Mouse (Mus musculus) hindbrain, postnatal 0 days (tissue): ENCODE measurements at regions not wholly inside any gene's neighbourhood (a gene's known extent, or its start where the extent isn't known, plus 50 kb on each side); places are given as distances from the start of the nearest gene placed in this dataset.

ENCODE experiments used
- ATAC-seq: fragments of 200-750 bp; cut with Nextera tagmentation; 2 replicates; pipeline ENCODE4 v1.8.0; 2017; ENCODE audit warnings: mild to moderate bottlenecking, moderate TSS enrichment, moderate library complexity
- DNase-seq: peaks from one replicate; pipeline ENCODE4 v3.0.0-alpha.2; 2015; ENCODE audit warnings: low spot score
- H3K27ac ChIP-seq: fragments of 300-500 bp; sonication (generic); 2 replicates; pipeline ENCODE4 v1.5.1; 2014; ENCODE audit warnings: mild to moderate bottlenecking
- H3K27me3 ChIP-seq: fragments of 300-500 bp; sonication (generic); 2 replicates; pipeline ENCODE4 v1.6.1; 2014; ENCODE audit warnings: low read length, mixed read lengths; ENCODE audit not compliant: insufficient read depth
- H3K36me3 ChIP-seq: fragments of 300-500 bp; sonication (generic); 2 replicates; pipeline ENCODE4 v1.6.1; 2014; ENCODE audit warnings: low read length, mixed read lengths; ENCODE audit not compliant: insufficient read depth
- H3K4me1 ChIP-seq: fragments of 300-500 bp; sonication (generic); 2 replicates; pipeline ENCODE4 v1.6.1; 2014; ENCODE audit warnings: antibody characterized with exemption, low read length, mixed read lengths; ENCODE audit not compliant: insufficient read depth
- H3K4me2 ChIP-seq: fragments of 300-500 bp; sonication (generic); 2 replicates; pipeline ENCODE4 v1.6.1; 2014; ENCODE audit warnings: low read depth, mild to moderate bottlenecking, low read length, moderate library complexity, mixed read lengths
- H3K4me3 ChIP-seq: fragments of 300-500 bp; sonication (generic); 2 replicates; pipeline ENCODE4 v1.5.1; 2014; ENCODE audit warnings: low read length
- H3K9ac ChIP-seq: fragments of 300-500 bp; sonication (generic); replicated peaks from 2 replicates; pipeline ENCODE4 v1.6.1; 2014; ENCODE audit warnings: mild to moderate bottlenecking, low read length, moderate library complexity, mixed read lengths
- H3K9me3 ChIP-seq: fragments of 300-500 bp; sonication (generic); 2 replicates; pipeline ENCODE4 v1.6.1; 2016; ENCODE audit warnings: low read length, mixed read lengths
- CTCF ChIP-seq: IDR thresholded peaks from 2 replicates; pipeline ENCODE4 v1.5.1; 2016; ENCODE audit warnings: antibody characterized with exemption, control low read depth, low read depth
- WGBS: fragments of 180-500 bp; shearing (Covaris S2); extraction: QIAGEN DNeasy Blood & Tissue Kit; methylation state at CpG from one replicate; pipeline ENCODE4 v1.1.7; 2014; 5-methylcytosine and 5-hydroxymethylcytosine counted together

- no peak for DNase-seq
- no peak for TF ChIP-seq CTCF
- 94% methylated on average over 7 of the region's 7 CpGs for WGBS
- Histone ChIP-seq H3K9me3 (no peaks in the 10 kb centered on the region), H3K27ac (no peak overlapping the region), H3K4me3 (no peak overlapping the region), H3K4me1 (peaks cover 6% of the 10 kb centered on the region; the same call in 1 of the 2 replicates), H3K4me2 (no peak overlapping the region), H3K9ac (no peak overlapping the region), H3K36me3 (no peaks in the 10 kb centered on the region), H3K27me3 (no peaks in the 10 kb centered on the region)
- no peak for ATAC-seq
These were observed 383.2 kb downstream of the Zfp536 start for GRCm38 (mm10) chr7:37390271-37390670.

GRCm38 (mm10) chr7:37392122-37392521 is 381.3 kb downstream of the Zfp536 start:
- Histone ChIP-seq H3K4me1 (peaks cover 6% of the 10 kb centered on the region; the same call in 1 of the 2 replicates), H3K9me3 (no peaks in the 10 kb centered on the region), H3K27me3 (no peaks in the 10 kb centered on the region), H3K36me3 (no peaks in the 10 kb centered on the region), H3K27ac (peak overlapping the region; percentile 76), H3K9ac (no peak overlapping the region), H3K4me3 (no peak overlapping the region), H3K4me2 (no peak overlapping the region)
- ATAC-seq (no peak), DNase-seq (no peak)
- 75% methylated on average over 6 of the region's 6 CpGs for whole genome bisulfite sequencing
- no peak for TF ChIP-seq CTCF

GRCm38 (mm10) chr7:37392604-37393003 is 380.8 kb downstream of the Zfp536 start:
- Histone ChIP-seq H3K27ac (peak overlapping the region; percentile 76), H3K27me3 (no peaks in the 10 kb centered on the region), H3K9me3 (no peaks in the 10 kb centered on the region), H3K36me3 (no peaks in the 10 kb centered on the region), H3K4me3 (no peak overlapping the region), H3K4me1 (peaks cover 6% of the 10 kb centered on the region; the same call in 1 of the 2 replicates), H3K4me2 (no peak overlapping the region), H3K9ac (no peak overlapping the region)
- no peak for TF ChIP-seq CTCF
- 59% methylated on average over 8 of the region's 8 CpGs for WGBS
- ATAC-seq (peak; percentile 25; the same call in 1 of the 2 replicates), DNase-seq (peak; percentile 72)

- ATAC-seq (no peak), DNase-seq (no peak)
- TF ChIP-seq CTCF, result no peak
- H3K27ac ChIP-seq, result peak overlapping the region; percentile 76
- no peaks in the 10 kb centered on the region for H3K9me3 ChIP-seq
- no peaks in the 10 kb centered on the region for H3K27me3 ChIP-seq
- H3K9ac ChIP-seq, result no peak overlapping the region
- H3K36me3 ChIP-seq, result no peaks in the 10 kb centered on the region
- H3K4me1 ChIP-seq, result peaks cover 6% of the 10 kb centered on the region; the same call in 1 of the 2 replicates
- 54% methylated on average over 3 of the region's 3 CpGs for WGBS
- no peak overlapping the region for H3K4me2 ChIP-seq
- H3K4me3 ChIP-seq, result no peak overlapping the region
These were observed 380.4 kb downstream of the Zfp536 start for GRCm38 (mm10) chr7:37393071-37393470.

- no peaks in the 10 kb centered on the region for H3K27me3 ChIP-seq
- H3K36me3 ChIP-seq, result no peaks in the 10 kb centered on the region
- 53% methylated on average over 8 of the region's 8 CpGs for WGBS
- no peak overlapping the region for H3K4me3 ChIP-seq
- H3K4me1 ChIP-seq, result peaks cover 2% of the 10 kb centered on the region; the same call in 1 of the 2 replicates
- TF ChIP-seq CTCF, result no peak
- no peaks in the 10 kb centered on the region for H3K9me3 ChIP-seq
- peak overlapping the region; percentile 65; the same call in 1 of the 2 replicates for H3K27ac ChIP-seq
- ATAC-seq (peak; percentile 36; the same call in 1 of the 2 replicates), DNase-seq (peak; percentile 54)
- H3K9ac ChIP-seq, result no peak overlapping the region
- H3K4me2 ChIP-seq, result no peak overlapping the region
These were observed 378.4 kb downstream of the Zfp536 start for GRCm38 (mm10) chr7:37394965-37395426.

GRCm38 (mm10) chr7:37395881-37396513 is 377.4 kb downstream of the Zfp536 start:
- Histone ChIP-seq H3K9ac (no peak overlapping the region), H3K27me3 (no peaks in the 10 kb centered on the region), H3K36me3 (no peaks in the 10 kb centered on the region), H3K27ac (peak overlapping the region; percentile 65; the same call in 1 of the 2 replicates), H3K4me1 (peaks cover 2% of the 10 kb centered on the region; the same call in 1 of the 2 replicates), H3K4me3 (no peak overlapping the region), H3K9me3 (no peaks in the 10 kb centered on the region), H3K4me2 (0 out of 2 replicates have a peak overlapping the region, but pooled peaks have one; percentile 1)
- DNase-seq, result peak; percentile 61
- TF ChIP-seq CTCF, result no peak
- 53% methylated on average over 13 of the region's 13 CpGs for WGBS
- ATAC-seq, result peak; percentile 39

GRCm38 (mm10) chr7:37403483-37403882 is 370.0 kb downstream of the Zfp536 start:
- Histone ChIP-seq H3K9me3 (no peaks in the 10 kb centered on the region), H3K36me3 (no peaks in the 10 kb centered on the region), H3K27me3 (no peaks in the 10 kb centered on the region), H3K4me3 (no peak overlapping the region), H3K4me2 (no peak overlapping the region), H3K4me1 (no peaks in the 10 kb centered on the region), H3K9ac (no peak overlapping the region), H3K27ac (no peak overlapping the region)
- DNase-seq (no peak), ATAC-seq (no peak)
- WGBS, result 94% methylated on average over 2 of the region's 2 CpGs
- TF ChIP-seq CTCF, result no peak
